Mouse (Mus musculus): ENCODE measurements around the gene Setd4.
"Not testable (repeated sequence)": the region's sequence is repeated elsewhere in the genome, so short reads cannot be mapped to it uniquely, and the experiment has no call there.

Setd4 gene

DNA sequence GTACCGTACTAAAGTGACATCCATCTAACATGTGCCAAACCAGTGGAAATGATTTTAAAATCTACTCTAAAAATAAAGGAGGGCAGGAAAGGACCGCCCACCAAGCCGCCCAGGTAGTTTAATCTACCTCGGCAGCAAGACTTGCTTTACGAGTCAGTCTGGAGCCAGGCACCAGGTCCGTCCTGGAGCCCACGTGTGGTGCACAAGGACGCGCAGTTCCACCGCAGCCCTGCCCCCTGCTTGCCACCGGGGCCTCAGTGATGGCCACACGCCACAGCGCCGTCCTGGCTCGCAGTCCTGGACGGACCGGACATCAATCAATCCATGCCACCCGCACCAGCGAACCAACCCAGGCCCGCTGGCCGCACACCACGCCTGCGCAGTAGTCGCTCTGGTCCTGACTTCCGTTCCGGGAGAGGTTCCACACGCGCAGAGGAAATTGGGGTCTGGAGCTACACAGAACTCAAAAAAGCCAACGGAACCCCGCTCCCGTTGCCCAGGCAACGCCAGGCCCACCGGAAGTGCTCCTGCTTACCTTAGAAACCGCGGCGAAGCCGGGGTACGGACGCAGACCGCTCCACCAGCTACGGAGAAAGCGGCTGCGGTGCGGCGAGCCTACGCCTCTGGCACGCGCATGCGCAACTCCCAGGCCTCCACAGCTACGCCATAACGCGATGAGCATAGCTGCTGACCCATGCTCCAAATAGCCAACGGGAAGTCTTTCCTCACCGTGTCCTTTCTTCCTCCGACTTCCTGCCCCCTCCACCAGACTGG, at the start of gene Setd4:
TSS of gene Setd4 (minus strand) at position 625 of the 774 bp plus-strand sequence.
- peak; percentile 96 to 97 for DNase-seq

DNA sequence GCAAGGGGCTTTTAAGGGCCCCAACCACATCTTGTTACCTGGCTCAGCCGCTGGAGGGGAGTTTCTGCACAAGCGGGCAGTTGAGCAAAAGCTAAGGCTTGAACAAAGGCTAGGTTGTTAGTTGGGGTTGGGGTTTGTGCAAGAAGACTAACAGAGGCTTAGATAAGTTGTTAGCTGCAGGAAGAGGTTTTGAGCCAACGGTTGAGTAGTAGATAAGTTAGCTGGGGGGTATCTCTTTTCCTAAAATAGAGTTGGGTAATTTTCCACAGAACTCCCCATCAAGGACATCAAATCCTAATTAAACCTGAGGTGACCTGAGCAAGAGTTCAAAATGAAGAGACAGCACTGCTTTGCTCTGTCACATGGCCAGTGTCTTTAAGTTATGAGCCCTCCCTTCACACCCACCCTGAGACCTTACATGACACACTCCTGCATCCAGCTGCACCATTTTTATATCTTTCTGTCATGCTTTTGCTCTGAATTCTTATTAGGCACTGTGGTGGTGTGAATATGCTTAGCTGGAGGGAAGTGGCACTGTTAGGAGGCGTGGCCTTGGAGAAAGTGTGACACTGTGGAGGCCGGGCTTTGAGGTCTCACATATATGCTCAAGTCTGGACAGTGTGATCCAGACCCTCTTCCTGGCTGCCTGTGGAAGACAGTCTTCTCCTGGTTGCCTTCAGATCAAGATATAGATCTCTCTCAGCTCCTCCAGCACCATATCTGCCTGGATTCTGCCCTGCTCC, 44.7 kb upstream of the Setd4 start:
- no peak for DNase-seq

DNA sequence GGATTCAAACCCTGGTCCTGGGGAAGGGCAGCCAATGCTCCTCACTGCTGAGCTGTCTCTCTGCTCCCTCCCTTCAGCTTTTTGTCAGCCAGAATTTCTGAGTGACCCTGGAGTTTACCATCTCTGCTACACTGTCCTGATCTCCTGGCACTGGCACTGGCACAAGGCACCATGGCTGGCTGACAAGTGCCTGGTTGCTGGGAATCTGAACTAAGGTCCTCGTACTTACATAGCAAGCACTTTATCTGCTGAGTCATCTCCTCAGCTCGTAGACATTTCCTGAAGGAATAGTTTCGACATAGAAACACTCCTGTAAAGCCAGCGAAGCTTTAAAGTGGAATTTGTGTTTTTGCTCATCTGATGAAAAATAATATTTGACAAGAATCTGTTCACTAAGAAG, 40.1 kb upstream of the Setd4 start:
- no peak for DNase-seq

DNA sequence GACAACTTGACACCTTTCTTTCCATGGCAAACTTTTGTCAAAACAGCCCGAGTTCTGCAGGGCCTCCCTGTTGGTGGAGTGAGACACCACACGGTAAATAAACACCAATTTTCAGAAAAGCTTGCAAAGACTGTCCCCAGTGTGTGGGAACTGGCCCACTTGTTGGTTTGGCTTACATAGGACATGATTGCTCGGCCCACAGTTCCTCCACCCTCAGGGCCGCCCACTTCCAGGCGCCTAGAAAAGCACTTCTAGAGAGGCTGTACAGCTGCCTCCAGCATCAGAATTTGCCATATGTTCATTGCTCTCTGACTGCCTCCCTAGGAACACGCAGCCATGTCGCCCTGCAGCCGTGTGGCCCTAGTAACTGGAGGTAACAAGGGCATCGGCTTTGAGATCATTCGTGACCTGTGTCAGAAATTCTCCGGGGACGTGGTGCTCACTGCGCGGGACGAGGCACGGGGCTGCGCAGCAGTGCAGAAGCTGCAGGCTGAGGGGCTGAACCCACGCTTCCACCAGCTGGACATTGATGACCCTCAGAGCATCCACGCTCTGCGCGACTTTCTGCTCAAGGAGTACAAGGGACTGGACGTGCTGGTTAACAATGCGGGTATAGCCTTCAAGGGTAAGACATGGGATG, 24.0 kb upstream of the Setd4 start, which contains the start of gene Gm5678:
TSS of gene Gm5678 (plus strand) at position 337 of the 640 bp plus-strand sequence.
- no peak for DNase-seq

DNA sequence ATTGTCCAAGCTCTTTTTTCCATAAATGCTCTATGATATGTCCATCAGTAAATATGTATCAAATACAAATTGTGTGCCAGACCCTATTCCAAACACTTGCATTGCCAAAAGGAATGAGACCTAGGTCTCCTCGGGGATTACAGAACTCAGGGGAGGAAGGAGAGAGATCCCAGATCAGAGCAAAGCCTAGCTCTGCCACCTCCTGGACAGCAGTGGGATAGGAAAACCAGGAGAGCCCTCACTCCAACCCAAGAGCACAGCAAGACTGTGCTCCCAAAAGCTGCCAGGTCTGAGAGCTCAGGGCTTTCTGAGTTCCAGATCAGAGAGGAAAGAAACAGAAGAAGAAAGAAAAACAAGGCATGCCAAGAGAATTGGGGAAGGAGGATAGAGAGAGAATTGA, 22.9 kb upstream of the Setd4 start:
- peak in 1 of 2 experiments; percentile 46 for DNase-seq

DNA sequence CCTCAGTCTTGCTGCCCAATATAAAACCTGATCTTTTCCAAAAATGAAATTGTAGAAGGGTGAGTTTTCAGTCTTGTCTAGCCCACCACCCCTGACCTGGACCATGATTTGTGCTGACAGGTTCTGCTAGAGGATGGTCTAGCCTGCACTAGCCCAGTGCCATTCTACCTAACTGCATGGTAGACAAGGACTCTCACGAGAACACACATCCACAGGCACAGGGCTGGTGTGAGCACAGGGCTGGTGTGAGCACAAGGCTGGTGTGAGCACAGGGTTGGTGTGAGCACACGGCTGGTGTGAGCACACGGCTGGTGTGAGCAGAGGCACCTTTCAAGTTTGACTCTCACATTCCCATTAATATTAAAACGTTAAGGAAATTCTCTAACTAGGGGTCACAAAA, 20.8 kb upstream of the Setd4 start:
- DNase-seq = no peak

DNA sequence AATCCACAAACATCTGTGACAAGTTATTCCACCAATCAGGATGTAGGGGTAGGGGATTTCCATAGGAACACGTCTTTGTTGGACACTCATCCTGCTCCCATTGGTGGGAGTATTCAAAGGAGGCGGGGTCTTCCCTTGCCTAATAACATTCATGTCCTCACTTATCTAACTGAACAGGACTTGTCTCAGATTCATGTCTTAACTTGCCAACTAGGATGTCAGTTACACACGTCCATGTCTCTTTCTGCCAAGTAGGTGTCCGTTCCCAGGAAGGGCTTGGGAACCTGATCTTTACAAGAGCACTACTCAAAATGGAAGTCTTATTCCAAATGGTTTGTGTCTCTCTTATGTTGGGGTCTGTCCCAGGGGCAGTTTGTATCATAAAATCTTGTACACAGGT, 19.9 kb upstream of the Setd4 start:
- DNase-seq = not testable (repeated sequence)

DNA sequence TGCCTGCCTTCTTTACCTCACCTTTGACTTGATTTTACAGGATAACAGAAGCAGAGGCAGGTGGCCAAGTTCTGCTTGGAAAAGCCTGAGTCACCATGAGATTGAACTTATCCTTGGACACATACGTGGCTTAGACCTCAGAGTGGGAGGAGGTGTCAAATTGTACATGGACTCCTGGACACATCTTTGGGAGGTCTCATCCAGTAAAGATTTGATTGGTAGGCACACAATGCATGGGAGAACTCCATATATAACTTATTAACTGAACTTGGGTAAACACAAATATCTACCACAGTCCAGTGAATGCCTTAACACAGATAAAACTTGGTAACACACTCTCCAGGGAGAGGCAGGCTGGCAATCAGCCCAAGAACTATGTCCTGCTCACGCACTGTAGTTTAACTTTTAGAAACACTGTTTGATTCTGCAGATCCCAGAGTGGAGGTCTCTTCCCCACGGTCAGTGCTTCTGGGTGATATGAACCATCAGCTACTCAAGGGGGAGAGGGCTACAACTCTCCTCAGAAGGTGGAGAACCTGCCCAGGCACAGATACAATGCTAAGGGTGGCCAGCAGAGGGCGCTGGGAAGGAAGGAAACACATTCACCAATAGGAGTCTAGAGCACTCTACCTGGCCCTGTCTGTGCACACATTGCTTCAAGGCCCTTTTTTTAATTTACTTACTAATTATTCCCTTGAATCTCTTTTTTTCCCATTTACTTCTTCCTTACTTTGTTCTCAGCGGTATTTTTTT, 11.4 kb upstream of the Setd4 start:
- DNase-seq = peak; percentile 73 to 83

DNA sequence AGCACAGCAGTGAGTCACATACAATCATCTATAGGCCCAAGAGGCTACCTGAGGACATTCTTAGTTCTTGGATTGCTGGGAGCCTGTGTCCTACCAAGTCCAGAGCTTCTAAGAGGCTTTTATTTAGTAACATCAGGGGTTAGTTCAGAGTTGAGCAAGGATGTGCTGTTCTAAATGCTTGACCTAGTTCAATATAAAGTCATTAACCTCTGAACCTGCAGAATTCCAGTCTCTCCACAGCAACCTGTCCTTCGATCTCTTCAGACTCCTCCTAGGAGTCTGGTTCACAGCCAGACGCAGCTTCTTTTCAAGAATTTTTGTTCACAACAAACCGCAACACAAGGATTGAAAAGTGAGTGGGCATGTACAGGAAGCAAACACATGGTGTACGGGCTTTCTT, 7.1 kb upstream of the Setd4 start:
- DNase-seq = no peak

DNA sequence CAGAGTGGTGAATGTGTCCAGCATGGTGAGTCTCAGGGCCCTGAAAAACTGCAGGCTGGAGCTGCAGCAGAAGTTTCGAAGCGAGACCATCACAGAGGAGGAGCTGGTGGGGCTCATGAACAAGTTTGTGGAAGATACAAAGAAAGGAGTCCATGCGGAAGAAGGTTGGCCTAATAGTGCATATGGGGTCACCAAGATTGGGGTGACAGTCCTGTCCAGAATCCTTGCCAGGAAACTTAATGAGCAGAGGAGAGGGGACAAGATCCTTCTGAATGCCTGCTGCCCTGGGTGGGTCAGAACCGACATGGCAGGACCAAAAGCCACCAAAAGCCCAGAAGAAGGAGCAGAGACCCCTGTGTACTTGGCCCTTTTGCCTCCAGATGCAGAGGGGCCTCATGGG, 5.9 kb upstream of the Setd4 start:
- no peak for DNase-seq

DNA sequence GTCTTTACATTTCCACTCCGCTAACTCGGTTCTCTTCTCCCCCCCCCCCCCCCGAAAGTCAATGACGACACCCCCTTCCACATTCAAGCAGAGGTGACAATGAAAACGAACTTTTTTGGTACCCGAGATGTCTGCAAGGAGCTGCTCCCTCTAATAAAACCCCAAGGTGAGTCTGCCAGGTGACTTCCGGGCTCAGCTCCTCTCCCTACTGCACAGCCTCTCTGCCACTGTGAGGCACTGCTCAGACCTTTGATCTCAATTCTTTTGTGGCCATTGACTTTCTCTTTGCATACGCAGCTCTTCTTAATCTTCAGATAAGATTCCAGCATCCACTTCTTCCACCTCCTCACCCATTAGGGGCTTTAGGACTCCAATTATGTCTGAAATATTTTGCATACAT, 4.9 kb upstream of the Setd4 start:
- DNase-seq = no peak

DNA sequence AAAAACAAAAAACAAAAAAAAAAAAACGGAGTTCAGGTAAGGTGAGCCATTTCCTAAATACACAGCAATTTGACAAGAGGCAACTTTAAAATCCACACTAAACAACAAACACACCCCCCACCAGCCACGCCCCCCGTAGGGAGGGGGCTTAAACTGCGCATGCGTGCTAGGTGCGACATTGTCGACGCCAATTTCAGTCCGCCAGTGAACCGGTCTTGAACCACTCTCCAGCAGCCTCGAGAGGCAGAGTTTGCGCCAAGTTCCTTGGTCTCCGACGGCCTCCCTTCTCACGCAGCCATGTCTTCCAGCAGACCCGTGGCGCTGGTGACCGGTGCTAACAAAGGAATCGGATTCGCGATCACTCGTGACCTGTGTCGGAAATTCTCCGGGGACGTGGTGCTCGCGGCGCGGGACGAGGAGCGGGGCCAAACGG, 3.8 kb upstream of the Setd4 start:
- peak; percentile 84 to 91 for DNase-seq

DNA sequence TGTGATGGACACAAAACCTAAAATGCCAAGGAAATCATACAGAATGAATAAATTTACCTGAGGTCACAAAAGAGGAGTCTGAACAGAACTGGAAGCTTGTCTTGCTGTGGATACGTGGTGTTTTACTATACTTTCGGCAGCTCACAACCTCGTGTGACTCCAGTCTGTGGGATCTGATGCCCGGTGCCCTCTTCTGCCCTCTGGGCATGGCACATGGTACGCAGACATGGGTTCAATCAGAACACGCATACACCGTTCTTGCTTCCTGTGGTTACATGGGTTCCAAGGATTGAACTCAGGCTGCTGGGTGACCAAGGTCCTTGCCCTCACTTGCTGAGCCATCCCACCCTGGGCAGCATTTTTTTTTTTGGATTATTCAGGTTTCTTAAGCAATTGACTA, 2.3 kb upstream of the Setd4 start:
- no peak for DNase-seq

DNA sequence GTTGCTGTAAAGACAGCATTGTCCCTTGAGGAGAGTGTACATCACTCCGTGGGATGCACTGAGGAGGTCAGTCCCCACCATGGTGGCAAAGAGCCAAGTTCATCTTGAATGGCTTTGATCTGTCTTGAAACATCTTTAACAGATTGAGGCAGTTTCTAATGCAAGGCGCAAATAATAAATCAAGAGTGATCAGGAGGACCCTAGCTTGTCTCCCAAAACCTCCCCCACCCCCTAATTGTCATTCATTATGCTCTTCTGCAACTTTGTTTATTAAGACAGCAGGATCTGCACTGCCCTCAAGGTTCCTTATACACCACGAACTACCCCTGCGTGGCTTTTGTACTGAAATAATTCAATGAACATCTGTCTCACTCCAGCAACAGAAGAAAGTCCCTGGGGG, 1.7 kb upstream of the Setd4 start, which contains the start of gene Cbr1:
TSS of gene Cbr1 (plus strand) at position 301 of the 400 bp plus-strand sequence.
- DNase-seq = no peak

DNA sequence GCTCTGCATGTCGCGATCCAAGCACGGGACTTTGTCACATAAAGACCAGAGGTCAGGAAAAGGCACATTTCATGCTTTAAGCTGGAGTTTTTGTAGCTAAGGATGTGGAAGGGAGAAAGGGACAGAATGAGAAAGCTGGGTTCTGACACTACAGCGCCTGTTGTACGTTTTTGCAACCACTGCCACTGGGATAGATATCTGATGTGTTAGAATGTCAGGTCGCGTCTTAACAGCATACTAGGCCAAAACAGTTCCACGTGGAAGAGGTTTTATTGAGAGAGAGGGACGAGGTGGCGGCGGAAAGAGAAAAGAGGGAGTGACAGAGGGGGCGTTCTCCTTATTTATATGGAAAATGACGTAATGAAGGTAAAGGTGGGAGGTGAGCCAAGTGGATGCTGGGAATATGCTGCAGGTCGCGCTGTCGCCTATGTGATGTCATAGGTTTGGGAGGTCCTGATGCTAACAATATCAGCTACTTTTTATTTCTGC, 662 bp upstream of the Setd4 start:
- DNase-seq = peak; percentile 27

DNA sequence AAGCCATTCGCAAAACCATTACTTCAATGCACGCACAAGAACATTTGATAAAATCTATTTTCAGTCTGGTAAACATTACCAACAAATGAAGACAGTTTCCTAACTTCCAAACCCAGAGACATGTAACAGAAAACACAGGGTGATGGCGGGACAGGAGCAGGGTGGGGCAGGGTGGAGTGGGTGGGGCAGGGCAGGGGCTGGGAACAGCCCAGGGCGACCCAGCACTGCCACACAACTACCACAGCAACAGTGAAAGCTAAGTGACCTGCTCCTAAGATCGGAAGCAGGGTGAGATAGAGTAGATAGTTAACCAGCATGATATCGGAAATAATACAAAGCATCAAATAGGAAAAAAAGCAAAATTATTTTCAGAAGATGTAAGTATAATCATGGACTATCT, 4.4 kb downstream of the Setd4 start:
- no peak for DNase-seq

DNA sequence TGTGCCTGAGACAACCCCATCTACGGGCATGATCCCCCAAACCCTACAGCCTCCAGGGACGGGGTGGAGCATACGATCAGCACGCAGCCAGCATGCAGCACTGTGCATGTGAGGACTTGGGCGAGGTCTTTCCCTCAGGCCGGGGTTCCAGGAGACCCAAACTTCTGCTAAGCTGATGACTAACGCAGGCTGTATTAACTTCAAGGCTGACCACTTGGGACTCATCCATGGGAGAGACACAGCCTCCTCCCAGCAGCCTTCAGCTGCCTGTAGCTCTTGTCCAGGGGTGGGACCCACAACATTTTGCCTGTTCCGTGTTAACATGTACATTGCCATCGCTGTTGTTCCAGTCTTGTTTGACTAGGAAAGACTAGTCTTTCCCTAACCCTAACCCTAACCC, 6.3 kb downstream of the Setd4 start:
- peak in 1 of 2 experiments; percentile 1 for DNase-seq

DNA sequence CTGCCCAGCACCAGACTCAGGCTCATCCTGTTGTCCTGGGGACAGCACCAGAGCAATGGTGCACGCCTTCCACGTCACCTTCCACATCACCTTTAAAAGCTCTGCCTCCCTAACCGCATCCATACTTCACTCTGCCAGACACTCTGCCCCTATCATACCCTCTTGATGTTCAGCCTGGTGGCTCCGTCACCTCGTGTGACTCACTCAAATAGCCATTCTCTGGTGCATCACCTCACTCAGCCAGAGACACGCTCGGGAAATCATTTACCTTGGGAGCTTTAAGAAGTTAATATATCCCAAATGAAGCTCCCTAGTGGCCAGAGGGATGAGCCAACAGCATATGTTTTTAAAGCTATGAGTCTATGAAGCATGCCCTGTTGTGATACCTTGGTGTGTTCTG, 7.1 kb downstream of the Setd4 start:
- DNase-seq = peak in 1 of 2 experiments; percentile 0

DNA sequence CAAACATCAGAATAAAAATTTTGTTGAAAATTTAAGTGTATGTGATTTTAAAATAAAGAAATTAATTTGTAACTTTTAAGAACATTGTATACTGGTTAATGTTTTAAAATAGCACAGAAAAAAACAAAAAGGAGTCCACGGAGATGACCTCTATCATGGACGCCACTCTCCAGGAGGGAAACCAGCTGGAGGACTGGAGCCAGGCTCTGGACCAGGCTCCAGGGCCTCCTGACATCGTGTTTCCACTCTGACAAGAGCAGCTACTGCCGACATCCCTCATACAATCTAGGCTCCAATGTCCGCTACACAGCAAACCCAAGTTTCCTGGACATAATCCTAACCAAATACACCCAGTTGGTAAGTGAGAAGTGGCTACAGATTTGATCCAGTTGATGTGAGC, 8.1 kb downstream of the Setd4 start:
- DNase-seq = no peak

DNA sequence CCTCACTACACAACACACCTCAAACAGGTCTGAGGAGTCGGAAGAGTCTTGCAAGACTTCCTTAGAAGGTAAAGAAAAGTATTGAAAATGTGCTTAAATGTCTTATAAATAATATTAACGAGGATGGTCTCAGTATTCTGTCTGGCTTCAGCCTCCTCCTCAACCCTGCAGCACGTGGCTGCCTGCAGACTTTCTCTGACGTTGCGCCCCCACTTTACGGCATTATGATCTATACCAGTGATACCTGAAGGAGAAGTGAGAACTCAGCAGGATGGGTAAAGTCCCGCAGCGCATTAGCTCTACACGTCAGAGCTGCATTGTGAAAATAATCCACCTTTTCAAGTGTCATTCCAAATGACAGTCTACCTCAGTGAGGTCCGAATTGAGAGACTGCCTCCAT, 9.4 kb downstream of the Setd4 start:
- no peak for DNase-seq

DNA sequence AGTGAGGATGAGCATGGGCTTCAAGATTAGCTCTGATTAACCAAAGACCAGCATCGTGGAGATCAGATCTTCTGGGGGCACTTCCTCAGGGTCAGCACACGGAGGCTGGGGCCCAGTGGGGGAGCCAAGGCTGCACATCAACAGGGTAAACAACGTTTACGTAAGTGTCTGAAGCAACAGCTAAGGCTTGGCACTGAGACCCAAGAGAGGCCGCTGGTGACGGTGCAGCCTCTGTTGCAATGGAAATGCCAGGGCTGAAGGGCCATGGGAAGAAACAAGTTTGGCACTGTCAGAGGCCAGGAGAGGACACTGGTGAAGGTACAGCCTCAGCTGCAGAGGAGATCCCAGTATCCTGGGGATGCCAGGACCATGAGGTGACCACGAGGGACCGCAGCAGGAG, 10.5 kb downstream of the Setd4 start:
- DNase-seq = no peak

DNA sequence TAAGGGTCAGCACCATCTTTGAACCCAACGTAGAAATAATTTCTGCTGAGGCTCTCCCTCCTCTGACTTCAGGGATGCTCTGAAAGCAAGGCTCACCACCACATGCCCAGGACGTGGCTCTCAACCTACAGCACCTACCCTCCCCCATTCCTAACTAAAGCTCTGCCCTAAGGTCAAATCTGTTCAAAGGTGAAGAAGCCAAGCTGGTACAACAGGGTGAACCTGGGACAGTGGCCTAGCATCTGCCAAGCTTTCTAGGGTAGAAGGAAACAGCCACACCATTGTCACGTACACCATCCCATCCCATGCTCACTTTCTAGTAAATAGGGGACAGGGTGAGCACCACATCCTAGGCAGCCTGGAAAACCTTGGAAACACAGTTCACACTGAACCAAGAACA, 11.2 kb downstream of the Setd4 start:
- DNase-seq = no peak

Measured in cerebellum, postnatal 25 days (tissue).